Mouse (Mus musculus) spleen, postnatal 14 days (tissue): ENCODE data around the gene Mafg.
A peak's percentile ranks its signal among the peaks of the same experiment; 100 is the strongest.

Source experiments
- DNase-seq, 2 experiments: peaks; one replicate each; pipeline ENCODE4 v3.0.0; 2021 to 2022; ENCODE audit warnings: low spot score in 2 of 2

Gene Mafg

GRCm38 (mm10) chr11:120623961-120624679, 9.3 kb downstream of the Mafg start:
- DNase-seq: peak; percentile 71 to 77

DNA sequence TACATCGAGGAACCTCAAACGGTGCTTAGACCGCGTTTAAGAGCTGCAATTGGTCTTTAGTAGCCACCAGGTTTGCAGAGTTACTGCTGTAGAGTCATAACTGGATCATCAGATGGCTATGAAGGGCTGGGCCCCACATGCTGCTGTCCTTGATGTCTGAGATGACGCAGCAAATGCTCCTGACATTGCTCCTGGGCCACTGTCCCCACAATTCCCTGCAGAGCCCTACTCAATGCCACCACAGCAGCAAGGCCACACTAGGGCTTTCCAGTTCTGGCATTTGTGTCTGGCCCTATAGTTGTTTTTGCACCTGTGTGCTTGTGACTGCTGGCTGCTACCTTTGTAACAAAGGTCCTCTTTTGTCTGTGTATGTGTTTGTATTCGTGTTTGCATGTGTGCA, 10.6 kb downstream of the Mafg start:
- no peak for DNase-seq

DNA sequence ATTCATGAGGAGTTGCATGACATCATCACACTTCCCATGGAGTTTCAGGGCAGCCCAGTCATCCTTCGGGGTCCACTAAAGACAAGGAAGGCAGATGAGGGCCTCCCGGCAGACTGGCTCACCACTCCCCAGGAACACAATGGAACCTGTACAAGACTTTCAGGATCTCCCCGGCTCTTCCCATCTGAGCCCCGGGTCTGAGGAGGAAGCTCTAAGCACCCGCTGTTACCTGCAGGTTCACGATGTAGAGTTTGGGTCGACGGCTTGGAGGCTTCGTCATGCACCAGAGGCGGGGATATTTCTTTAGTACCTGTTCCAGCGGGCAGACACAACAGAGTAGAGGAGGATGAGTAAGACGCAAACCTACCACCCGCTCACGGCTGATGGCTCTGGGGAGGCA, 13.2 kb downstream of the Mafg start:
- DNase-seq: no peak

DNA sequence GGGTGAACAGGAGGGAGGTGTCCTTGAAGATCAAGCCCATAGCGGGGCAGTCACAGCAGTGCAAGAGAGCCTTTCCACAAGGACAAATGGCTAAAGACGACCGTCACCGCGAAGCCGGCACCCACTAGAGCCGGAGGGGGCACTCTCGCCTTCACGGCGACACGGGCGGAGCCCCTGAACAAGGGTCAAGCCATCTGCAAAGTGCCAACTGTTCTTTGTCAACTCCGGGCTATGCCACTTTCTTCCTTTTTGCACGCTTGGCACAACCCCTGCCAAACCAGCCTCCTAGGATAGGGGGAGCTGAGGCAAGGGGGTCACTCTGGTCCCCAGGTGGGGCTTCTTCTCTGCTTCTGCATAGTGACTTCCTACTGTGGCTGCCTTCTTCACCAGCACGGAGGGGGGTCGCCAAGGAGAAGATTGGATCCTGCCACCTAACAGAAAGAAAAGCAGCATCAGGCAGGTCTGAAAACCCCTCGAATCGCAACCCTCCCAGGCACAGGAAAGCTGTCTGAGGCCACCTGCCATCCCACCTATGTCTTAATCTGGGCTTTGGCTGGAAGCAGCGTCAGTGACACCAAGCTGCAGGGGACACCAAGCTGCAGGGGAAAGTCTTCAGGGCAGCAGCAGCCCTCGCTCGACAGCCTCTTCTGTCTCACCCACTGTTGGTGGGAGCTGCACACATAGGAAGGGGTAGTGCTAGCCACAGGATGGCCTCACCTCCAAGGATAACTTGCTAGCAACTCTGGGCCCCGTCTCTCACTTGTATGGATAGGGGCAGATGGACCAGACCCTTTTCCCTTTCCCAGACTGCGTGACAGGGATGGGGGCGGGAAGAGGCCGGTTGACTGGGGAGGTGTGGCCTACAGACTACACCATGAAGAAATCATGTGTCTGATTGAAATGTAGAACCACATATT, 14.5 kb downstream of the Mafg start:
- no peak for DNase-seq

GRCm38 (mm10) chr11:120617519-120618112, 15.8 kb downstream of the Mafg start, which contains the start of gene Pcyt2:
Pcyt2 (minus strand) TSS chr11:120617936.
- peak; percentile 91 to 94 for DNase-seq

- no peak for DNase-seq
Observed at GRCm38 (mm10) chr11:120616617-120617294, 16.6 kb downstream of the Mafg start.

- no peak for DNase-seq
Observed at GRCm38 (mm10) chr11:120615606-120616203, 17.7 kb downstream of the Mafg start.

GRCm38 (mm10) chr11:120615167-120615566, 18.2 kb downstream of the Mafg start:
- DNase-seq: no peak

DNA sequence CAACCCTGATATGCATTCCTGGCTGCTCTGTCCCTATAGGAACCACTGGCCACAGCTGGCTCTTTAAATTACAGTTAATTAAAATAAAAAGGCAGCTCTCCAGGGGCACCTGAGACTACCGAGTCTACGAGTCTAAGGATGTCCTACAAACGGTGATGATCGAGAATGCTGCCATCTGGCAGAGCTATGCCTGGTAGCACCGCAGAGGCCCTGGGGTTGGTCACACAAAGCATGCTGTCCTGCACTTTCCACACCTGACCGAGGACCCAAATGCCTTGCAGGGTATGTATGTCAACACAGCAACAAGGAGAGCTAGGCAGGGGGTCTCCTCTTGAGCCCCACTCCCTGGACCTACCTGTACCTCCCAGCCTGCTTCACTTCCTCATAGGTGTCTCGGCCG, 19.4 kb downstream of the Mafg start:
- no peak for DNase-seq

DNA sequence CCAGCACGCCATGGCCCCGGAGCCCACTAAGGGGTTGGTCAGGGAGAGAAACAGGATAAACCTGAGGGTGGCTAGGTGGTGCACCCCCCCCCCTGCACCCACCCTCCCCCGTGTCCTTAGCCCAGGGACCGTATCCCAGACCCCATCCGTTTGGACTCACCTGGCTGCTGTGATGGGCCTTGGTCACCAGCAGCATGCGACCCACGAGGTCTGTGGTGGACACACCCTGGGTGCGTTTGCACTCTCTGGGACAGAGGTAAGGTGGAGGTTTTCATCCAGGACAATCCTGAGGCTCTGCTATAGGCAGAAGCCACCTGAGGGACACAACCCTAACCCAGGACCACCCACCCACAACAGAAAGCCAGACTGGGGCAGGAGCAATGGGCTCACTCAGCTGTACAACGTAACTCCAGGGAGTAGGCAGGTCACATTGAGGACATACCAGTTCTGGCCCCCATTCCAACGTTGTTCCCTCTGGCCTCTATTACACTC, 19.9 kb downstream of the Mafg start:
- no peak for DNase-seq

GRCm38 (mm10) chr11:120612763-120613162, 20.6 kb downstream of the Mafg start:
- peak; percentile 57 to 78 for DNase-seq

DNA sequence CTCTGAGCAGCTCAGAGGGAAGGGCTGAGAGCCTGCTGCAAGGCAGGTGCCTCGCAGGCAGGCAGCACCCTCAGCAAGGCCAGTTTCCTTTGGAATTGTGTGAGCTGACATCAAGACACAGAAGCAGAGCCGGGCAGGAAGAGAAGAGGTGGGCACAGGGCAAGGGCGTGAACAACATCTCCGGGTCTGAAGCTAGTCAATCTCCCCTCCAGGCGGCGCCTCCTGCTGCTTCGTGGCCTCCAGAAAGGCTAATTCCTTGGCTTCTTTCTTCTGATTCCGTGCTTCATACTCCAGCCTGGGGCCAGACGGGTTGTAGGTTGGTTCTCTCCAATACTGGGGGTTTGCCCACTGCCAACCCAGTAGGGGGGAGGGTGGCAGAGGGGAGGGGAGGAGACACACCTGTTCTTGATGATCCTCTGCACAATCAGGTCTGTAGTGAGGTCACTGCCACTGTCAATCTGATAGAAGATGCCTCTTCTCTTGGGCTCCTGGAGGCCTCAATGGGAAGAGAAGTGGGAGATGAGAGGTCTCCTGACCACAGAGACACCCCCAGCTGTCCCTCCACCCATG, 22.8 kb downstream of the Mafg start:
- no peak for DNase-seq

DNA sequence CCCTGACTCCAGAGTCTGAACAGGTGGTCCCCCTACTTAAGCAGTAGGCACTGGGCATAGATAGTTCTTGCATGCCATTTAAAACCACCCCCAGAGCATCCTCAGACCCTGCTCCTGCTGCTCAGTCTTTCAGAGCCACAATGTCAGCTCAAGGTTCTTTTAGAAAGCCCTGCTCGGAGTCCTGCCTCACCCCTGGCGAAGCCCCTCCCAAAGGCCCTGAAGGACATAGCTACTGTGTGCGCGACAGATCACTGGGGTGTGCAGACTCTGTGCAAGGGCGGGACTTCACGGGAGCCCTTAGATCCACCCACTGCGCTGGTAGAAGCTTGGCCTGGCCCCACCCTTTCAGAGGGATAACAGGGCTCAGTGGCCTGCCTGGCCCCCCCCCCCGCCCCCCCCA, 24.1 kb downstream of the Mafg start:
- no peak for DNase-seq

GRCm38 (mm10) chr11:120608241-120609034, 25.0 kb downstream of the Mafg start, which contains the start of gene Npb:
Npb (plus strand) TSS chr11:120608477.
- DNase-seq: no peak

DNA sequence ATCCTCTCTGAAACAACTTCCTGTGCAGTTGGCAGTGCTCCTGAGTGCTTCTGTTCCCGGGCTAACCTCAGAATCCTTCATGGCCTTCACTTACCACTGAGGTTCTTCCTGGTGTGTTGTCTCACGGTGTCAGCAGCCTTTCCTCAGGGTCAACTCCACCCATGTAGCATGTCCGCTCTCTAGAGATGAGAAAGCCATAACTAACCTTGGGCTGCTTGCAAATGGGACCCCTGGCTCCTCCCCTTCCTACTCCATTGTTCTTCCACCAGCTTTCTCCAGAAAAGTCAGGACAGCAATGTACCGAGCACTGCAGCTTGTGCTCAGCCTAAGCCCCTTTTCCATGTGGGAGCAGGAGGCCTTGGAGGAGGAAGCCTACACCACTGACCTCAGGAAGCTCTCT, 26.6 kb downstream of the Mafg start:
- no peak for DNase-seq

DNA sequence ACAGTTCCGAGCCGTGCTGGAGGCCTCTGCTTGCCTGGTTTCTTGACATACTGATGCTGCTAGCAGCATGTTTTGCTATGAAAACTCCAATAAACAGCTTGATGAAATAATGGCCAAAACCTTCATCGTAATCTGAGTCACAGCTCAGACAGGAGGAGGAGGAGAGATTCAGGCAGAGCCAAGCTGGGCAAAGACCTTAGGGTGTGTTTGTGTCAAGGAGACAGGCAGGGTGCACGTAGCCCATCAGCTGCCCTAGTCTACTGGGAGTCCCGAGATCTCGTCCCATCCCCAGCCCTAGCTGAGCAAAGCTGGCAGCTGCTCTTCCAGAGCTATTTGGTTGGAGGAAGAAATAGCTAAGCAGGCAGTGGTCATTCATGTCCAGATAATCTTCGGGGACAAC, 27.7 kb downstream of the Mafg start:
- no peak for DNase-seq

DNA sequence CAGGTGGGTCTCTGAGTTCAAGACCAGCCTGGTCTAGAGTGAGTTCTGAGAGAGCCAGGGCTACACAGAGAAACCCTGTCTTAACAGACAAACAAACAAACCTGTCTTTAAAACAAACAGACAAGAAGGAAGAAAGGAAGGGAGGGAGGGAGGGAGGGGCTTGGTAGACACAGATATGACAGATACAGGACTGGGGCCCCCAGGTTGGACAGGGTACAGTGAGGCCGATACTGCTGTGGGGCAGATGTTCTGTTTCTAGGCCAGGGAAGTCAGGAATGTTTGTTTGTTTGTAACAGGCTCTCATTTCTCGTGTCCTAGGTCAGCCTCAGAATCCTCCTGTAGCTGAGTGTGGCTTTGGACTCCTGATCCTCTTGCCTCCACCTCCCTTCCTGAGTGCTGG, 29.9 kb downstream of the Mafg start:
- no peak for DNase-seq

- DNase-seq: no peak
Observed at GRCm38 (mm10) chr11:120600716-120601115, 32.7 kb downstream of the Mafg start.

DNA sequence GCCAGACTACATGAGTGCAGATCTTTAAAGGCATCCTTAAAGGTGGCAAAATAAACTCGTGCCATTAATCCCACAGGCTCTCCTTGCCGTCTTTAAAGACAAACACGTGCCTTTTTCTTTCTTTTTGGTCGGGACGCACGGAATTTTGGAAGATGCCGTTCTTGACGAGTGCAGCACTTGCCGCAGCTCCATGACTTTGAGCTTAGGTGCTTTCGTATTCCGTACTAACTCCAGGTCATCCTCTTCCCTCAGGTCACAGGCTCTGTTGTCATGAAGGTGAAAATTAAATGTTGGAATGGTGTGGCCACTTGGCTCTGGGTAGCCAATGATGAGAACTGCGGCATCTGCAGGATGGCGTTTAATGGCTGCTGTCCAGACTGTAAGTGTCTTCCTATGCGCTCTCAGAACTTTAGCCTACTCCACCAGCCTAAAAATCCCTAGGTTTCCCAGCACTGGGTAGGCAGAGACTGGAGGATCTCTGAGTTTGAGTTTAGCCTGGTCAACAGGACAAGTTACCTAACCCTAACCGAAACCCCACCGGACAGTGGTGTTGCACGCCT, 34.3 kb downstream of the Mafg start:
- DNase-seq: no peak
